Mouse (Mus musculus) liver, embryonic 14.5 days (tissue): ENCODE measurements at regions not wholly inside any gene's neighbourhood (a gene's known extent, or its start where the extent isn't known, plus 50 kb on each side); places are given as distances from the start of the nearest gene placed in this dataset.

Experiments used
- ATAC-seq: fragments of 200-750 bp; cut with Nextera tagmentation; 2 replicates; pipeline ENCODE4 v1.8.0; 2017; ENCODE audit warnings: moderate number of reproducible peaks, mild to moderate bottlenecking, moderate library complexity; ENCODE audit not compliant: insufficient read depth
- DNase-seq, 3 experiments: peaks; one replicate each; pipeline ENCODE4 v3.0.0-alpha.2; 2012 to 2013; ENCODE audit warnings: low read depth in 3 of 3, low spot score in 3 of 3
- H3K27ac ChIP-seq: fragments of 300-500 bp; sonication (generic); 2 replicates; pipeline ENCODE4 v1.5.1; 2014; ENCODE audit warnings: moderate library complexity, mild to moderate bottlenecking, control low read depth, inconsistent platforms
- H3K27me3 ChIP-seq: fragments of 300-500 bp; sonication (generic); 2 replicates; pipeline ENCODE4 v1.6.1; 2014; ENCODE audit warnings: mild to moderate bottlenecking, low read length, moderate library complexity; ENCODE audit not compliant: control insufficient read depth, insufficient read depth
- H3K36me3 ChIP-seq: fragments of 300-500 bp; sonication (generic); replicated peaks from 2 replicates; pipeline ENCODE4 v1.6.1; 2014; ENCODE audit warnings: low read depth; ENCODE audit not compliant: control insufficient read depth, insufficient read depth
- H3K4me1 ChIP-seq, 2 experiments: fragments of 200-500 bp in 1 of 2; fragments of 300-500 bp in 1 of 2; sonication (generic) in 1 of 2; replicated peaks; 2 replicates each; pipeline ENCODE4 v1.6.1; 2012 to 2014; ENCODE audit warnings: antibody characterized with exemption in 1 of 2, inconsistent platforms in 1 of 2, low read length in 1 of 2; ENCODE audit not compliant: control insufficient read depth in 2 of 2, insufficient read depth in 2 of 2
- H3K4me2 ChIP-seq: fragments of 300-500 bp; sonication (generic); 2 replicates; pipeline ENCODE4 v1.6.1; 2014; ENCODE audit warnings: low read depth, mild to moderate bottlenecking, control low read depth, moderate library complexity
- H3K4me3 ChIP-seq, 2 experiments: fragments of 200-500 bp in 1 of 2; fragments of 300-500 bp in 1 of 2; sonication (generic) in 1 of 2; 2 replicates each; pipeline ENCODE4 v1.5.1; 2012 to 2014; ENCODE audit warnings: low read depth in 2 of 2, low read length in 2 of 2, mild to moderate bottlenecking in 2 of 2, control low read depth in 1 of 2, inconsistent platforms in 1 of 2, moderate library complexity in 1 of 2; ENCODE audit not compliant: insufficient read depth in 1 of 2
- H3K9ac ChIP-seq: fragments of 300-500 bp; sonication (generic); replicated peaks from 2 replicates; pipeline ENCODE4 v1.6.1; 2014; ENCODE audit warnings: mild to moderate bottlenecking, control low read depth, moderate library complexity
- H3K9me3 ChIP-seq: fragments of 300-500 bp; sonication (generic); 2 replicates; pipeline ENCODE4 v1.6.1; 2016; ENCODE audit warnings: low read length, mixed read lengths; ENCODE audit not compliant: control insufficient read depth
- CTCF ChIP-seq: IDR thresholded peaks from 2 replicates; pipeline ENCODE4 v1.5.1; 2016; ENCODE audit warnings: antibody characterized with exemption, low read depth, control low read depth
- EP300 ChIP-seq: IDR thresholded peaks from 2 replicates; pipeline ENCODE4 v1.6.1; 2016; ENCODE audit warnings: antibody characterized with exemption, low read depth
- WGBS: fragments of 180-500 bp; shearing (Covaris S2); extraction: QIAGEN DNeasy Blood & Tissue Kit; methylation state at CpG from one replicate; pipeline ENCODE4 v1.1.7; 2014; ENCODE audit not compliant: insufficient replicate concordance; 5-methylcytosine and 5-hydroxymethylcytosine counted together

GRCm38 (mm10) chr15:67902982-67903381 lies 1402.3 kb upstream of the Lrrc6 start:
- 44% methylated on average over 2 of the region's 2 CpGs for WGBS
- H3K36me3 ChIP-seq, result no peaks in the 10 kb centered on the region
- ATAC-seq (no peak), DNase-seq (peak in 2 of 3 experiments; percentile 1 to 4)
- H3K27me3 ChIP-seq, result no peaks in the 10 kb centered on the region
- no peak overlapping the region for H3K4me3 ChIP-seq
- TF ChIP-seq EP300 (no peak), CTCF (no peak)
- H3K27ac ChIP-seq, result no peak overlapping the region
- no peaks in the 10 kb centered on the region for H3K9me3 ChIP-seq
- H3K9ac ChIP-seq, result no peak overlapping the region
- no peaks in the 10 kb centered on the region for H3K4me1 ChIP-seq
- no peak overlapping the region for H3K4me2 ChIP-seq

- Histone ChIP-seq H3K27me3 (no peaks in the 10 kb centered on the region), H3K9me3 (no peaks in the 10 kb centered on the region), H3K36me3 (no peaks in the 10 kb centered on the region), H3K4me3 (no peak overlapping the region), H3K27ac (no peak overlapping the region), H3K4me1 (no peaks in the 10 kb centered on the region), H3K9ac (no peak overlapping the region), H3K4me2 (no peak overlapping the region)
- ATAC-seq (no peak), DNase-seq (no peak)
- TF ChIP-seq EP300 (no peak), CTCF (no peak)
- 63% methylated on average over 7 of the region's 7 CpGs for WGBS
Measured at GRCm38 (mm10) chr15:67901191-67901601, 1400.5 kb upstream of the Lrrc6 start.

- 67% methylated on average over 6 of the region's 6 CpGs for WGBS
- ATAC-seq (no peak), DNase-seq (no peak)
- no peaks in the 10 kb centered on the region for H3K36me3 ChIP-seq
- H3K4me1 ChIP-seq, result no peaks in the 10 kb centered on the region
- no peak overlapping the region for H3K27ac ChIP-seq
- H3K27me3 ChIP-seq, result no peaks in the 10 kb centered on the region
- H3K9ac ChIP-seq, result no peak overlapping the region
- TF ChIP-seq CTCF (no peak), EP300 (no peak)
- H3K9me3 ChIP-seq, result no peaks in the 10 kb centered on the region
- H3K4me2 ChIP-seq, result no peak overlapping the region
- no peak overlapping the region for H3K4me3 ChIP-seq
Measured at GRCm38 (mm10) chr15:67899772-67900171, 1399.1 kb upstream of the Lrrc6 start.

GRCm38 (mm10) chr15:67898959-67899403 lies 1398.3 kb upstream of the Lrrc6 start:
- TF ChIP-seq CTCF (no peak), EP300 (no peak)
- Histone ChIP-seq H3K9ac (no peak overlapping the region), H3K27ac (no peak overlapping the region), H3K4me2 (no peak overlapping the region), H3K4me3 (no peak overlapping the region), H3K36me3 (no peaks in the 10 kb centered on the region), H3K27me3 (no peaks in the 10 kb centered on the region), H3K9me3 (no peaks in the 10 kb centered on the region), H3K4me1 (no peaks in the 10 kb centered on the region)
- no peak for ATAC-seq
- WGBS, result 57% methylated on average over 3 of the region's 3 CpGs
- no peak for DNase-seq

- Histone ChIP-seq H3K9me3 (no peaks in the 10 kb centered on the region), H3K4me1 (no peaks in the 10 kb centered on the region), H3K36me3 (no peaks in the 10 kb centered on the region), H3K27me3 (no peaks in the 10 kb centered on the region), H3K4me2 (no peak overlapping the region), H3K27ac (no peak overlapping the region), H3K9ac (no peak overlapping the region), H3K4me3 (no peak overlapping the region)
- DNase-seq (no peak), ATAC-seq (no peak)
- no peak for TF ChIP-seq CTCF
- TF ChIP-seq EP300, result no peak
- 48% methylated on average over 3 of the region's 3 CpGs for WGBS
Measured at GRCm38 (mm10) chr15:67892066-67892465, 1391.4 kb upstream of the Lrrc6 start.
